Mouse (Mus musculus): ENCODE results near the gene Gins1. TPM values are rescaled to one million over a fixed set of nuclear protein-coding genes. Genes with fewer than 3 reads are reported as not detected.
A peak's percentile ranks its signal among the peaks of the same experiment; 100 is the strongest.

Gene Gins1
- polyA plus RNA-seq, 1 experiment from 2014 or later, result 26.4 TPM

DNA sequence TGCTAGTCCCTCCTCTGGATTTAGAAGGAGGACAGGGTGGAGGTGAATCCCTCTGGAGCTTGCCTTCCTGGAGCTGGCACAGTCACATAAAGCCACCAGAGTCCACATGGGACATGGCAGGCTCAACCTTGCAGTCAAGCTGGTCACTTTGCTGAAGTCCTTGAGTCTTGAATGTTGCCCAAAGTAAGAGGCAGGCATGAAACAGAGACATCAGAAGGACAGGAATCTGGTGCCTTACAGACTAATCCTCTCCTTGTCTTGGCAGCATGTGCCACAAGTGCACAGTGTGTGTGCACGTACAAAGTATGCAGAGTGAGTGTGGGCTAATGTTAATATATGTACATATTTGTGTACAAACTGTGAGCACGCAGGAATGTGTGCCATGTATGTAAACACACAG, 62.3 kb downstream of the Gins1 start:
- Histone ChIP-seq H3K4me2 (ENCODE audit: low read depth, low read length) (no peak overlapping the region), H3K36me3 (ENCODE audit: control insufficient read depth, insufficient read depth, low read length) (no peaks in the 10 kb centered on the region), H3K9me3 (ENCODE audit: control insufficient read depth, low read length) (no peaks in the 10 kb centered on the region), H3K4me1 (ENCODE audit: control insufficient read depth, insufficient read depth, low read length) (no peaks in the 10 kb centered on the region), H3K9ac (ENCODE audit: low read depth, low read length) (no peak overlapping the region), H3K27ac (ENCODE audit: low read length) (no peak overlapping the region), H3K27me3 (replicated peaks; ENCODE audit: control insufficient read depth, insufficient read depth, low read length) (no peaks in the 10 kb centered on the region), H3K4me3 (ENCODE audit: low read length) (no peak overlapping the region)
- no peak for ATAC-seq
- WGBS, result 84% methylated on average over 2 of the region's 2 CpGs

DNA sequence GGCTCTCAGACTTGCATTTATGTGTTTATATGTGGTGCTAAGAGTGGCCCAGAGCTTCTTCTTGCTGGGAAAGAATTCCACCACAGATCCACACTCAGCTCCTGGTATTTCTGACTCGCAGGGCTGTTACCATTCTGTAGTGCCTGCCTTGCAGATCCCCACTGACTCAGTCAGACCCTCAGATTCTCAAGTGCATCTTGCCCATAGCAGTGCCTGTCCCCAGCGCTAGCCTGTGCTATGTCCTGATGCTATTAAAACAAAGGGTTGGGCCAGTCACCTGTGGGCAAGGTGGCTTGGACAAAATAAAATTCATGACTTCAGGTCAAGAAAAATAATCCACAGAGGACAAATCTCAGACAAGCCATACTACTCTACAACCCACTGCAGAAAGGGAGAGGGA, 64.0 kb downstream of the Gins1 start:
- 89% methylated on average over 2 of the region's 2 CpGs for WGBS
- ATAC-seq, result no peak

DNA sequence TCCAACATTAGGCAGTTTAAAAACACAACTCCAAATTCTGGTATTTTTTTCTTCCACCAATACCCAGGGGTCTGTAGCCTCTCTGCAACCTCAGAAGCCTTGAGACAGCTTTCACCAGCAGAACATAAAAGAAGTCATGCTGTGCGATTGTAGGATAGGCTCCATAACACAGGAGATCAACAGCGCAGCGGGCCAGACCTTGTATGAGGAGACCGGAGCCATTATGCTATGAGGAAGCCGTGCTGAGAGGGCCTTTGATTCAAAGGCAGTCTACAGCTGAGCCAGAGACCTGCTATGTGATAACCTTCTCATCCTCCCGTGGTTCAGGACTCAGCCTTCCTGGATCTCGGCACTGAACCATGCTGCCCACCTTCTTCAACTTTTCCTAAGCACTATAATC, 66.7 kb downstream of the Gins1 start:
- H3K4me1 ChIP-seq (ENCODE audit: control insufficient read depth, insufficient read depth, low read length), result no peaks in the 10 kb centered on the region
- no peaks in the 10 kb centered on the region for H3K27me3 ChIP-seq (replicated peaks; ENCODE audit: control insufficient read depth, insufficient read depth, low read length)
- ATAC-seq, result no peak
- peaks cover 3% of the 10 kb centered on the region; the same call in 1 of the 2 replicates for H3K36me3 ChIP-seq (ENCODE audit: control insufficient read depth, insufficient read depth, low read length)
- H3K9ac ChIP-seq (ENCODE audit: low read depth, low read length), result no peak overlapping the region
- H3K27ac ChIP-seq (ENCODE audit: low read length), result no peak overlapping the region
- 91% methylated on average over 7 of the region's 7 CpGs for WGBS
- no peak overlapping the region for H3K4me2 ChIP-seq (ENCODE audit: low read depth, low read length)
- H3K4me3 ChIP-seq (ENCODE audit: low read length), result no peak overlapping the region
- no peaks in the 10 kb centered on the region for H3K9me3 ChIP-seq (ENCODE audit: control insufficient read depth, low read length)

More for the DNA sequence above, 64.0 kb downstream of the Gins1 start:
- Histone ChIP-seq H3K4me1 (ENCODE audit: control insufficient read depth, insufficient read depth, low read length) (no peaks in the 10 kb centered on the region), H3K9me3 (ENCODE audit: control insufficient read depth, low read length) (no peaks in the 10 kb centered on the region), H3K36me3 (ENCODE audit: control insufficient read depth, insufficient read depth, low read length) (peaks cover 3% of the 10 kb centered on the region; the same call in 1 of the 2 replicates), H3K27me3 (replicated peaks; ENCODE audit: control insufficient read depth, insufficient read depth, low read length) (no peaks in the 10 kb centered on the region), H3K9ac (ENCODE audit: low read depth, low read length) (no peak overlapping the region), H3K4me2 (ENCODE audit: low read depth, low read length) (no peak overlapping the region), H3K4me3 (ENCODE audit: low read length) (no peak overlapping the region), H3K27ac (ENCODE audit: low read length) (no peak overlapping the region)

DNA sequence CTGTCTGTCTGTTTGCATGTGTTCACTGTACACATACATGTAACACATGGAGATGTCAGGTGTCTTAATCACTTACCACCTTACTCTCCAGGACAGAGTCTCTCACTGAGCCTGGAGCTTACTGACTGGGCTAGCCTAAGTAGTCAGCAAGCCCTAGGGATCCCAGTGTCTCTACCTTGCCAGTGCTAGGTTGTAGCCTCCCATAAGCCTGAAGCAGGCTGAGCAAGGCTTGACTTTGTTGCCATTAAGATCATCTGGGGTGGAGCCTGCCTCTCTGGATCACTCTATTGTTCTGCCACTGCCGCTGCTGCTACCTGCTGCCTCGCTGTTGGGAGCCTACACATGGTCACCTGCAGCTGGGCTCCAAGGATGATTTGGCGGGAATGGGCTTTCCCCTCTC, 67.5 kb downstream of the Gins1 start:
- no peak for ATAC-seq
- Histone ChIP-seq H3K4me3 (ENCODE audit: low read length) (no peak overlapping the region), H3K9me3 (ENCODE audit: control insufficient read depth, low read length) (no peaks in the 10 kb centered on the region), H3K9ac (ENCODE audit: low read depth, low read length) (no peak overlapping the region), H3K27ac (ENCODE audit: low read length) (no peak overlapping the region), H3K4me1 (ENCODE audit: control insufficient read depth, insufficient read depth, low read length) (no peaks in the 10 kb centered on the region), H3K27me3 (replicated peaks; ENCODE audit: control insufficient read depth, insufficient read depth, low read length) (no peaks in the 10 kb centered on the region), H3K36me3 (ENCODE audit: control insufficient read depth, insufficient read depth, low read length) (peaks cover 3% of the 10 kb centered on the region; the same call in 1 of the 2 replicates), H3K4me2 (ENCODE audit: low read depth, low read length) (no peak overlapping the region)
- WGBS, result 90% methylated on average over 3 of the region's 3 CpGs

DNA sequence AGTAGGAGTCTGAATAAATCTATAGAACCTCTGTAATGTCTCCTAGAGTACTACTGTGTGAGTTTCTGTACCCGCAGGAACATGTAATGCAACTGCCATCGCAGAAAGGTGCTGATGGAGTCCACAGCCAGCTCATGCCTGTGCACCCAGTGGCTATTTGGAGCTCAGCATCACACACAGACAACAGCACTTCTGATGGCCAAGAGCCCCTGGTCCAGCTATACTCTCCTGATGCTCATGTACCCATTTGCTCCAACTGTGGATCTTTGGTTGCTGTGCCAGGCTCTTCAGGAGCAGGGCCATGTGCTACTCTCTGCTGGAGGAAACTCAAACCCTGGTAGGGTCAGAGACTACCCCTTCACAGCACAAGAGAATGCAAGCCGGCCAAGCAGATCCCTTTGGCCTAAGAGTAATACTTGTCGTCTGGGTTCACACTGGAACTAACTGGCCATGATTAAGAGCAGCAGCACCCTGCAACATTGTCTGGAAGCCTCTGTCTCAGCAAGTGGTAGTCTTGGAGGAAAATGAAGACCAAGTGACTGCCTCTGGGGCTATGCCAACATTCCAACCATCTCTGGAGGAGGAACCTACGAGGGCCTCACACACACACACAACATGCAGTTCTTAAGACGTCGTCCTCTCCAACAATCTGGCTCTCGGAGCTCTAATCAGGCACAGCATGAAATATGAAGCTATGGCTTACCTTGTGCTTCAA, 68.4 kb downstream of the Gins1 start:
- Histone ChIP-seq H3K4me2 (ENCODE audit: low read depth, low read length) (no peak overlapping the region), H3K27me3 (replicated peaks; ENCODE audit: control insufficient read depth, insufficient read depth, low read length) (no peaks in the 10 kb centered on the region), H3K9ac (ENCODE audit: low read depth, low read length) (no peak overlapping the region), H3K4me1 (ENCODE audit: control insufficient read depth, insufficient read depth, low read length) (no peaks in the 10 kb centered on the region), H3K27ac (ENCODE audit: low read length) (no peak overlapping the region), H3K4me3 (ENCODE audit: low read length) (no peak overlapping the region), H3K9me3 (ENCODE audit: control insufficient read depth, low read length) (no peaks in the 10 kb centered on the region), H3K36me3 (ENCODE audit: control insufficient read depth, insufficient read depth, low read length) (peaks cover 6% of the 10 kb centered on the region; the same call in 1 of the 2 replicates)
- 88% methylated on average over 8 of the region's 8 CpGs for WGBS
- ATAC-seq, result no peak

DNA sequence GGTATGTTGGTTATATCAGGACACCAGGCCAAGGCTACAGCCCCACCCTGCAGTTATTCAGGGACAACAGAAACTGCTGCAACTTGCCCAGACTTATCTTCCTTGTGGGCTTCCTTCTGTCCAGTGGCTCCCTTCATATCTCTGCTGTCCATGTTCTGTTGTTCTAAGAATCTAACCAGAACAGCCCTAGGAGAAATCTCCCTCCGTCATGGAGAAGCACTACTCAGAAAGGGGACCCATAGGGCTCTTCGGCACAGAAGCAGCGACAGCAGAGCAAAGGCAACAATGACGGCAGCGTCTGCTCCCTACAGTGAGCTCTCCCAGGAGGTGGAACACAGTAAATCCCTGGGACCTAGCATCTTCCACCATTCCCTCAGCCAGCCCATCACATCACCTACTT, 71.7 kb downstream of the Gins1 start:
- WGBS, result 89% methylated on average over 5 of the region's 5 CpGs
- Histone ChIP-seq H3K4me3 (ENCODE audit: low read length) (no peak overlapping the region), H3K27me3 (replicated peaks; ENCODE audit: control insufficient read depth, insufficient read depth, low read length) (no peaks in the 10 kb centered on the region), H3K4me2 (ENCODE audit: low read depth, low read length) (no peak overlapping the region), H3K27ac (ENCODE audit: low read length) (no peak overlapping the region), H3K9me3 (ENCODE audit: control insufficient read depth, low read length) (no peaks in the 10 kb centered on the region), H3K36me3 (ENCODE audit: control insufficient read depth, insufficient read depth, low read length) (peaks cover 6% of the 10 kb centered on the region; the same call in 1 of the 2 replicates), H3K4me1 (ENCODE audit: control insufficient read depth, insufficient read depth, low read length) (no peaks in the 10 kb centered on the region), H3K9ac (ENCODE audit: low read depth, low read length) (no peak overlapping the region)
- ATAC-seq, result peak; percentile 42; the same call in 1 of the 2 replicates

DNA sequence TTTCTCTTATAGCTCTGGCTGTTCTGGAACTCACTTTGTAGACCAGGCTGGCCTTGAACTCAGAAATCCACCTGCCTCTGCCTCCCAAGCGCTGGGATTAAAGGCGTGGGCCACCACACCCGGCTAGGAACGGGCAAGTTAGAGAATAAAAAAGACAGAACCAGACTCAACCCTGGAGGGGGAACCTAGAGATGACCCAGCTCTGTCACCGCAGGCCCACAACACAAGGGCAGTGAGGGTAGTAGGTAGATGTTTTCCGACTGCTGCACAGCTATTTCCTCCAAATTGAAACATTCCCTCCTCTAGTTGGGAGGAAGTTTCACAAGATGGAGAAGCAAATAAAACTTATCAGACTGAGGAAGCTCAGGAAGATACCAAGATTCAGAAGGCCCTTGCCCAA, 72.5 kb downstream of the Gins1 start:
- ATAC-seq, result no peak
- Histone ChIP-seq H3K27ac (ENCODE audit: low read length) (no peak overlapping the region), H3K4me1 (ENCODE audit: control insufficient read depth, insufficient read depth, low read length) (no peaks in the 10 kb centered on the region), H3K27me3 (replicated peaks; ENCODE audit: control insufficient read depth, insufficient read depth, low read length) (no peaks in the 10 kb centered on the region), H3K9ac (ENCODE audit: low read depth, low read length) (no peak overlapping the region), H3K4me3 (ENCODE audit: low read length) (no peak overlapping the region), H3K4me2 (ENCODE audit: low read depth, low read length) (no peak overlapping the region), H3K36me3 (ENCODE audit: control insufficient read depth, insufficient read depth, low read length) (peaks cover 6% of the 10 kb centered on the region; the same call in 1 of the 2 replicates), H3K9me3 (ENCODE audit: control insufficient read depth, low read length) (no peaks in the 10 kb centered on the region)
- 91% methylated on average over 6 of the region's 6 CpGs for WGBS

DNA sequence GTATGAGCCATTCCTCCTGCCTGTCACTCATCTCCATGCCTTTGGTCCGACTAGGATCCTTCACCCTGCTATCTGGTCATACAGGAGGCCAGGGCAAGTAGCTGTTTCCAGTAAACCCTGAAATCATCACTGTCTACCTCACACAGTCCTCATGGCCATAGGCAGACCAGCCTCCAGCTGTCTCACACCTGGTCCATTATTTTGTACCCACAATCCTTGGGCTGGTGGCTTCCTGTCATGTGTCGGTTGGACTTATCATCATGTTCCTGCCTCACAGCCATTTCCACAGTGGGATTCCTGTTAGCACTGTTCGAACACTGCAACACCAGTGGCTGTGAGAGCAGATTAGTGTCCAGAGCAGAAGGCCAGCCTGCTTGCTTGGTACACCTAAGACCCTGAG, 73.6 kb downstream of the Gins1 start:
- Histone ChIP-seq H3K4me2 (ENCODE audit: low read depth, low read length) (no peak overlapping the region), H3K9ac (ENCODE audit: low read depth, low read length) (no peak overlapping the region), H3K4me3 (ENCODE audit: low read length) (no peak overlapping the region), H3K9me3 (ENCODE audit: control insufficient read depth, low read length) (no peaks in the 10 kb centered on the region), H3K36me3 (ENCODE audit: control insufficient read depth, insufficient read depth, low read length) (0 out of 2 replicates have a peak, but pooled peaks cover 2% of the 10 kb centered on the region), H3K27ac (ENCODE audit: low read length) (no peak overlapping the region), H3K27me3 (replicated peaks; ENCODE audit: control insufficient read depth, insufficient read depth, low read length) (no peaks in the 10 kb centered on the region), H3K4me1 (ENCODE audit: control insufficient read depth, insufficient read depth, low read length) (no peaks in the 10 kb centered on the region)
- WGBS, result 91% methylated on average over 3 of the region's 3 CpGs
- no peak for ATAC-seq

DNA sequence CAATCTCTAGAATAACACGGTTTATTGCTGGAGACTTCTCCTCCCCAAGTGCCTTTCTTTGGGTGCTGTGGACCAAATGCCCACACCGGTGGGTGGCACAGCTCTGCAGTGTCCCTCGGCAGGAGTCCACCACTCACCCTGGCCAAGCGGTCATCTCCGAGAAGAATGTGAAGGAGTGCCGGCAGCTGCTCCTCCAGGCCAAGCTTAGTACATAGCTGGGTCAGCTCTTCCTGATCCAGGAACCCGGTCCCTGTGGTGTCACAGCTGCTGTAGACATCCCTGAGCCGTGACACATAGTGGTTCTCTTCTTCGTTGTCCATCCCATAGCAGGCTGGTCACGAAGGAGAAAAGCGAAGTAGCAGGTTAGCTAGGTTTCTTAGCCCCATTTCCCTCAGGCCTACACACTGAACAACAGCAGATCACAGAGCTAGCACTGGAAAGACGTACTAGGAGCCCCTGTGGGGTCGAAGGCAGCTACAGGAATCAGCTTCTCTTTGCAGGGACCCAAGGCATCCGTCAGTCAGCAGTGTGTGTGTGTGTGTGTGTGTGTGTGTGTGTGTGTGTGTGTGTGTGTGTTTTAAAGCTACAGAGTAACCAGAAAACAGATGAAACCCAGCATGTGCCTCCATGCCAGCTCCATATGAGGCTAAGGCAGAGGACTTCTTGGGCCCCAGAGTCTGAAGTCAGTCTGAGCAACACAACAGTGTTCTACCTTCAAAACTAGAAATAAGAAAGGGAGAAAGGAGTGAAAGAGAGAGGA, 74.8 kb downstream of the Gins1 start:
- Histone ChIP-seq H3K9me3 (ENCODE audit: control insufficient read depth, low read length) (no peaks in the 10 kb centered on the region), H3K4me3 (ENCODE audit: low read length) (no peak overlapping the region), H3K27ac (ENCODE audit: low read length) (no peak overlapping the region), H3K36me3 (ENCODE audit: control insufficient read depth, insufficient read depth, low read length) (0 out of 2 replicates have a peak, but pooled peaks cover 2% of the 10 kb centered on the region), H3K27me3 (replicated peaks; ENCODE audit: control insufficient read depth, insufficient read depth, low read length) (no peaks in the 10 kb centered on the region), H3K4me2 (ENCODE audit: low read depth, low read length) (no peak overlapping the region), H3K9ac (ENCODE audit: low read depth, low read length) (no peak overlapping the region), H3K4me1 (ENCODE audit: control insufficient read depth, insufficient read depth, low read length) (no peaks in the 10 kb centered on the region)
- 85% methylated on average over 14 of the region's 14 CpGs for WGBS
- ATAC-seq, result no peak
